Mouse (Mus musculus) midbrain, embryonic 16.5 days (tissue): Measurements from ENCODE around the gene Col6a6. TPM values are rescaled to one million over a fixed set of nuclear protein-coding genes. Genes with fewer than 3 reads are reported as not detected.
"Not testable (repeated sequence)": the region's sequence is repeated elsewhere in the genome, so short reads cannot be mapped to it uniquely, and the experiment has no call there.

Experiments
- ATAC-seq: fragments of 200-750 bp; cut with Nextera tagmentation; 2 replicates; pipeline ENCODE4 v1.8.0; 2017; ENCODE audit warnings: moderate TSS enrichment
- H3K27ac ChIP-seq: fragments of 300-500 bp; sonication (generic); 2 replicates; pipeline ENCODE4 v1.5.1; 2014; ENCODE audit warnings: mild to moderate bottlenecking, low read length, mixed read lengths
- H3K27me3 ChIP-seq: fragments of 300-500 bp; sonication (generic); 2 replicates; pipeline ENCODE4 v1.6.1; 2014; ENCODE audit warnings: low read depth, low read length, mixed read lengths; ENCODE audit not compliant: control insufficient read depth, insufficient read depth
- H3K36me3 ChIP-seq: fragments of 300-500 bp; sonication (generic); 2 replicates; pipeline ENCODE4 v1.6.1; 2014; ENCODE audit warnings: mild to moderate bottlenecking, low read length, moderate library complexity, mixed read lengths; ENCODE audit not compliant: control insufficient read depth, insufficient read depth
- H3K4me1 ChIP-seq: fragments of 300-500 bp; sonication (generic); 2 replicates; pipeline ENCODE4 v1.6.1; 2014; ENCODE audit warnings: mild to moderate bottlenecking, low read length, mixed read lengths; ENCODE audit not compliant: control insufficient read depth, insufficient read depth
- H3K4me2 ChIP-seq: fragments of 300-500 bp; sonication (generic); 2 replicates; pipeline ENCODE4 v1.6.1; 2014; ENCODE audit warnings: mild to moderate bottlenecking, low read length, mixed read lengths
- H3K4me3 ChIP-seq: fragments of 300-500 bp; sonication (generic); 2 replicates; pipeline ENCODE4 v1.5.1; 2014; ENCODE audit warnings: low read depth, mild to moderate bottlenecking, low read length, moderate library complexity, mixed read lengths
- H3K9ac ChIP-seq: fragments of 300-500 bp; sonication (generic); 2 replicates; pipeline ENCODE4 v1.6.1; 2014; ENCODE audit warnings: low read depth, low read length, mixed read lengths
- H3K9me3 ChIP-seq: fragments of 300-500 bp; sonication (generic); replicated peaks from 2 replicates; pipeline ENCODE4 v1.6.1; 2014; ENCODE audit warnings: mild to moderate bottlenecking, low read length, mixed read lengths; ENCODE audit not compliant: control insufficient read depth, poor library complexity, severe bottlenecking
- WGBS: fragments of 180-500 bp; shearing (Covaris S2); extraction: QIAGEN DNeasy Blood & Tissue Kit; methylation state at CpG from one replicate; pipeline ENCODE4 v1.1.7; 2014; 5-methylcytosine and 5-hydroxymethylcytosine counted together
- polyA plus RNA-seq: library from polyadenylated mRNA; unstranded; fragments of >200 nt; fragmentation: Nextera tagmentation; extraction: Ambion mirVana; gene quantifications from 2 replicates; pipeline ENCODE4 v1.2.1, GENCODE M21; 2015

The Col6a6 gene
- polyA plus RNA-seq, 1 experiment from 2014 or later: 0.16 TPM

- H3K27ac ChIP-seq: no peak overlapping the region
- ATAC-seq: no peak
- no peaks in the 10 kb centered on the region for H3K9me3 ChIP-seq
- H3K27me3 ChIP-seq: no peaks in the 10 kb centered on the region
- H3K9ac ChIP-seq: no peak overlapping the region
- H3K4me2 ChIP-seq: no peak overlapping the region
- WGBS: 99% methylated on average over 12 of the region's 12 CpGs
- H3K4me1 ChIP-seq: no peaks in the 10 kb centered on the region
- H3K4me3 ChIP-seq: no peak overlapping the region
- peaks cover 20% of the 10 kb centered on the region; the same call in 1 of the 2 replicates for H3K36me3 ChIP-seq
Measured at GRCm38 (mm10) chr9:105658216-105658615, 169.7 kb downstream of the Col6a6 start.

- no peak for ATAC-seq
- 76% methylated on average over 2 of the region's 2 CpGs for WGBS
- Histone ChIP-seq H3K27me3 (no peaks in the 10 kb centered on the region), H3K27ac (no peak overlapping the region), H3K4me3 (no peak overlapping the region), H3K9ac (no peak overlapping the region), H3K9me3 (no peaks in the 10 kb centered on the region), H3K36me3 (peaks cover 12% of the 10 kb centered on the region), H3K4me1 (no peaks in the 10 kb centered on the region), H3K4me2 (no peak overlapping the region)
Measured at GRCm38 (mm10) chr9:105656189-105656588, 171.8 kb downstream of the Col6a6 start.

- ATAC-seq: peak; percentile 91
- H3K4me2 ChIP-seq: peak within 1 kb of the TSS; percentile 71
- H3K27ac ChIP-seq: peak within 1 kb of the TSS; percentile 70
- peaks cover 21% of the 10 kb centered on the region for H3K4me1 ChIP-seq
- peak within 1 kb of the TSS; percentile 97 for H3K4me3 ChIP-seq
- no peaks in the 10 kb centered on the region for H3K27me3 ChIP-seq
- WGBS: 5% methylated on average over 37 of the region's 37 CpGs
- H3K9ac ChIP-seq: peak within 1 kb of the TSS; percentile 94
- no peaks in the 10 kb centered on the region for H3K9me3 ChIP-seq
- H3K36me3 ChIP-seq: no peaks in the 10 kb centered on the region
Measured at GRCm38 (mm10) chr9:105642460-105643371, 185.2 kb downstream of the Col6a6 start, which contains the start of gene Pik3r4. Pik3r4 (plus strand) TSS chr9:105642978.

- H3K27ac ChIP-seq, ATAC-seq, H3K4me2 ChIP-seq, H3K9me3 ChIP-seq, H3K36me3 ChIP-seq, H3K27me3 ChIP-seq, H3K4me3 ChIP-seq, H3K9ac ChIP-seq: not testable (repeated sequence)
- 65% methylated on average over 6 of the region's 6 CpGs for WGBS
- H3K4me1 ChIP-seq: peaks cover 16% of the 10 kb centered on the region
Measured at GRCm38 (mm10) chr9:105641377-105641776, 186.6 kb downstream of the Col6a6 start.

Other genes with a start within 250 kb of the Col6a6 start
- 18.0 and 19.8 TPM in 2 replicates for gene Pik3r4, start 185.2 kb downstream of the Col6a6 start, polyA plus RNA-seq
- 0.29 and 0.82 TPM in 2 replicates for gene Col6a5, start 132.5 kb upstream of the Col6a6 start, polyA plus RNA-seq